12 mouse cellular contexts compared by ENCODE assay signal in genomic region chr14:87631078-87631813, GRCm38 (mm10).
"Had no signal": no experiment of that assay in that cellular context is flagged by ENCODE, and none has a peak within 500 bp of the region (broad histone marks: within the 10 kb centered on the region; RNA-seq: fewer than 3 reads in every experiment).

No protein-coding gene starts in this region.

- H3K36me3 ChIP-seq: limb, embryonic 13.5 days; neural tube, embryonic 12.5 days had no signal

- H3K27me3 ChIP-seq: limb, embryonic 13.5 days; neural tube, embryonic 12.5 days had no signal

- H3K9ac ChIP-seq: limb, embryonic 13.5 days; liver, embryonic 14.5 days; neural tube, embryonic 12.5 days had no signal

- H3K9me3 ChIP-seq: limb, embryonic 13.5 days; neural tube, embryonic 12.5 days had no signal

- H3K4me2 ChIP-seq: limb, embryonic 13.5 days; neural tube, embryonic 12.5 days had no signal

- H3K4me3 ChIP-seq: layer of hippocampus, adult 2 months; limb, embryonic 13.5 days; neural tube, embryonic 12.5 days had no signal

- H3K4me1 ChIP-seq: limb, embryonic 13.5 days; neural tube, embryonic 12.5 days had no signal

- DNase-seq: kidney, adult 18-20 months; kidney, postnatal 10 days; kidney, postnatal 4 days; left cerebral cortex, postnatal 4 days; lung, adult 18-20 months; right cerebral cortex, postnatal 4 days; spleen, adult 18-20 months; thymus, postnatal 36 days had no signal

- H3K27ac ChIP-seq: layer of hippocampus, adult 2 months; limb, embryonic 13.5 days; liver, embryonic 14.5 days; neural tube, embryonic 12.5 days had no signal
